Mouse (Mus musculus) thymus, postnatal 10 days (tissue): ENCODE results near the gene Cdh23.

Experiments
- DNase-seq, 2 experiments: peaks; one replicate each; pipeline ENCODE4 v3.0.0; 2021; ENCODE audit warnings: low spot score in 2 of 2

Gene Cdh23

DNA sequence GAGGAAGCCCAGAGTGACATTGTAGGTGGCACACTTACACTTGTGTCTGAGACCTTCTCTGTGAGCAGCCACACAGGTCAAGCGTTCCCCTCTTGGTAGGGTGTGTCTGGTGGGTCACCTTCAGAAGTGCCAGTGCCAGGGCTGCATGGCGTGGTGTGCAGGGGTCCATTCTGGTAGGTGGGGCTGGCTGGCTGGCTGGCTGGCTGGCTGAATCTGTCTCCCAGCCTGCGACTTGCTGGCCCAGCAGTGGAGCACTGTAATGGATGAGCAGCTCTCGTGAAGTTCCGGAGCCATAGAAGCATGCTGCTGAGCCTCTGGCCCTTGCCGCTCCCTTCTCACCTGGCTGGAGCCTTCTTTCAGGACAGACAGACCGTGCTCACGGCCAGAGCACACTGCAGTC, 411.1 kb downstream of the Cdh23 start:
- no peak for DNase-seq

DNA sequence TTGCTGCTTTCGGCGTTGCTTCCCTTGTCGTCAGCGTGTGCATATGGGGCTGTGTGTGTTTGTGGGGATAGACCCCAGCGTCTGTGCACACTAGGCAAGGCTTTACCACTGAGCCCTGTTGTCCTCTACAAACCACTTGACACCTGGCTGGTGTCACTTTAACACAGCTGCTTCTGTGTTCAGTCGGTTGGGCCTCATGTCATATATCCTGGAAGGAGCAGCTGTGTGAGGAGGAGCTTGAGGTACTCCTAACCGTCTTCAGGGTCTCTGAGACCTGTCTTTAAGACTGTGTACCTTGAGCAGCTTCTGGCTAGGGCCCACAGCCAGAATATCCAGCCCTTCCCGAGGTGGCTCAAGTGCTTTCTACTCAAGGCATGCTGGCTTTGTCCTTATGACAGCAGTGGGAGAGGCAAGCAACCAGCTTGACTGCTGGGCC, 411.6 kb downstream of the Cdh23 start:
- DNase-seq, result peak; percentile 75 to 85

DNA sequence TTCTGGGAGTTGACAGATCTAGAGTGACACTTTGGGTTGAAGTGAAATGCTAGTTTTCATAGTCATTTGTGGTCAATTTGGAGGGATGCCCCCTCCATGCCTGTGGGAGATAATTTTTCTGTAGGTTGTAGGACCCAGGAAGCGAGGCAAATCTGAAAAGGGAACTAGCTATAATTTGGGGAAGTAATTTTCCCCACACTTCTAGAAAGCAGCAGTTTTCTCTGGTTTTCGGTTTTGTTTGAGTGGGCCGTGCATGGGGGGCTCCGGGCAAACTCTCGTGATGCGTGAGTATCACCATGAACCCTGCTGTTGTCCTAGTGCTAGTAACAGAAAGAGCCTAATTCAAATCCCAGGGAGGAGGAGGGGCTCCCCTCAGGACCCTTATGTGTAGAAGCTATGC, 412.0 kb downstream of the Cdh23 start:
- DNase-seq, result no peak

DNA sequence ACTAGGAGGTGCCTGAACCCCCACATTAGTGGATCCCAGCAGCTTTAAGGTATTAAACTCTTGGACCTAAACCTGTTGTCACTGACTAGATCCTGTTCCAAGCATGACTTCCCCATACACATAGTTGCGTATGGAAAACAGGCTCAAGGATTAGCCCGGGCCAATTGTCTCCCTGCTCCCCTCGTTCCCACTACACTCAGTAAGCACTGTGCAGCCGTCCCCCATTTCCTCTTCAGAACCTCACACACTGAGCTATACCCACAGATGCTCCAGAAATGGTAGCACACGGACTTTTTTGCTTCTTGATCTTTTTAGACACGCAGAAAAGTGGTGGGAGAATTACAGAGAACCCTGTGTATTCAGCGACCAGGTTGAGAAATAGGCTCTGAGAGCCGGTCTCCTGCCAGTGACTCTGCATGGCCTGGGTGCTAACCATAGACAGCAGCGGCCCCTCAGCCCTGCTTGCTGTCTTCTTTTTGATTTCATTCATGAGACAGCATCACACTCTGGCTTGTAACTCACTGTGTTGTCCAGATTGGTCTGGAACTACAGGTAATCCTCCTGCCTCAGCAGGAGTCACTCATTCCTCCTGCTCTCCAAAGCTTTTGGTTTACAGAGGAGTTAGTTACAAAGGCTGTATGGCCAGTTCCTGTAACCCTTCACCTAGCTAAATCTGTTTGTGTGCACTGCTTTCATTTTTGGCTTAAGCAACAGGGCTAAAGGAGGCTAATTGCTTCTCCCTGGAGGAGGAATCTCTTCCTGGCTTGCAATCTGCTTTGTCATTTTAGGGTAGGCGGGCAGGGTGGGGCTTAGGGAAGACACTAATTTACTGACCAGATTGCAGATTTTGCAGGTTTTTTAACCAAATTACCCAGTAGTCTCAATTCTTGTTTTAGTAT, 413.9 kb downstream of the Cdh23 start:
- DNase-seq, result peak in 1 of 2 experiments; percentile 51

DNA sequence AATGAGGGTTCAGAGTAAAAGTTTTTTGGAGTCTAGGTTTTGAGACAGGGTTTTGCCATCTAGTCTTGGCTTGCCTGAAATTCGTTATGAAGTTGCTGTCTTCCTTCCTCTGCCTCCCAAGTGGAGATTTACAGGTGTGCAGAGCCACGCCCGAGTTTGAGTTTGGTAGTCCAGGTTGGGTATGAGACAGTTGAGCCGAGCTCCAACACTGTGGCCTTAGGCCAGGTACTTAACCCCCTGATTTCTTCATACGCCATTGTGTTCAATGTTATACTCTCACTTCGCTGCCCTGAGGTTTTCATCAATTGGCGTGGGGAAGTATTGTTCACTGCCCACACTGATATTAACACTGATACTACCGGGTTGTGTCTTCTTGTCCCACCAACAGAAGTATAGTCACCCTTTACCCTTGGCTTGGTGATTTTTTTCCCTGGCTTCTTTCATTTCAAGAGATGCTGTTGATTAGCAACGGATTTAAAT, 414.7 kb downstream of the Cdh23 start:
- no peak for DNase-seq

DNA sequence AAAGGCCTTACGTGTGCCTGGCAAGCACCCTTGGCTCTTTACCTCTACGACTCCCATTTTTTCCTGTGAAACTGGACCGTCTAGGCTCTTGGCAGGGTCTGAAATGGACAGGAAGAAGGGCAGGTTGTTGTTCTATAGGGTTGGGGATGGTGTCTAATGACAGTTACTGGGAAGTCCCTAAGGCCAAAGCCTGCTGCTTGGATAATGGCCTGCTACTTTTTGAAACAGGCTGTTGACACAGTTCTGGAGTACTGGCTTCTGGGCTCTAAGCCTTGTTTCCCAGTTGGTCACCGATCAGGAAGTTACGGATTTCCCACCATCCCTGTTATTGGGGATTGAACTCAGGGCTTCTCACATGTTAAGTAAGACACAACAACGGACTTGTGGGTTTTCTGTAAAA, 415.9 kb downstream of the Cdh23 start:
- DNase-seq, result no peak

DNA sequence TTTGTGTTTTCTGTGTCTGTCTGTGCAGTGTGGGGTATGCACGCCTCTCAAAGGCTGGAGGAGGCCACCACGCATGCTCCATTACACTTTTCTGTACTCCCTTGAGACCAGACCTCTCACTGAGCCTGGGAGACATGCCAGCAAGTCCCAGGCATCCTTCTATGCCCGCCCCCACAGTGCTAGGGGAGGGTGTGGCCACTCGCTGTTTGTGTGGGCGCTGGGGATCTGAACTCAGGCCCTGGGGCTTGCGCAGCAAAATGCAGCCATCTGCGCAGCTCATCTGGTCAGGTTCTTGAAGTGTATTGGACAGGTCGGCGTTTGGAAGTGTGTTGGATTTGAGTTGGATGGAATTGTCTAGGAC, 416.4 kb downstream of the Cdh23 start:
- peak in 1 of 2 experiments; percentile 35 for DNase-seq

DNA sequence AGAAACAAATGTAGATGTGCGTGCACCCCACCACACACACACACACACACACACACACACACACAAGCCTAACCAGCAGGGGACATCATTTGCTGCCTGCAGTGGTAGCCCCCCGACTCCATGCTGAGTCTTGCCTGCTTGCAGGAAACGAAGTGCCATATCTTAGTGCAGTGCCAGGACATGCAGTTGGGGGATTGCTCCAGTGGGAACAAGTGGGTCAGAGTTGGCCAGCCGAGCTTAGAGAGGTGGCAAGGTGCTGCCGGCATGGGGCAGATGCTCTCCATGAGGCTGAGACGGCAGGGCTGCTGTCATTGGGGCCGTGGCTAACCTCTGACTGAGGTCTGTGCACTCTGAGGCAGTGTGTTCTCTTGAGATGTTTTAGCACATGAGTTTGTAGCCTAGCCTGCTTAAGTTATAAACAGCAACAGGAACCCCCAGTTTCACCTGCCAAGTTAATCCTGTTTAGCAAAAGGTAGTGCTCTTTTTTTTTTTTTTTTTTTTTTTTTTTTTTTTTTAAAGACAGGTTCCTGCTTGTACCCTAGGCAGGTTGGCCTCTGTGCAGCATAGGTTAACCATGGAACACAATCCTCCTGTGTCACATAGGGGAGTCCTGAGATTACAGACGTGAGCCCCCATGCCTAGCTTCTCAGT, 416.9 kb downstream of the Cdh23 start:
- peak in 1 of 2 experiments; percentile 50 for DNase-seq

DNA sequence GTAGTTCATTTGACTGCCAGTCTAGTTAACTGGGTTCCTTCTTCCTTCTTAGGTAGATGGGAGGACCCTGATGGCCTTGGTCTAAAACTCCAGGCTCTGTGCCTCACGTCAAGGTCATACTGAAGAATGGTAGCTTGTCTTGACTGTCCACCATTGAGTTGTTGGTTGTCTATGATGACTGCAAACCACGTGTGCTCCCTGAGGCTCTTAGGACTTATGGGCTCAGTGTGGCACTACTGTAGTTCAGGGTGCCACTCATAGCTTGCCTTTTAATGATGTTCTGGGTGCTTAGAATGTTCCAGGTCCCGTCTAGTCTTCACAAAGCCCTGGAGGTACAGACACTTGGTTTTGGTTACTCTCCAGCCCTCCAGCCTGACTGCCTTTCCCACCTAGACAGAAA, 417.5 kb downstream of the Cdh23 start:
- no peak for DNase-seq

DNA sequence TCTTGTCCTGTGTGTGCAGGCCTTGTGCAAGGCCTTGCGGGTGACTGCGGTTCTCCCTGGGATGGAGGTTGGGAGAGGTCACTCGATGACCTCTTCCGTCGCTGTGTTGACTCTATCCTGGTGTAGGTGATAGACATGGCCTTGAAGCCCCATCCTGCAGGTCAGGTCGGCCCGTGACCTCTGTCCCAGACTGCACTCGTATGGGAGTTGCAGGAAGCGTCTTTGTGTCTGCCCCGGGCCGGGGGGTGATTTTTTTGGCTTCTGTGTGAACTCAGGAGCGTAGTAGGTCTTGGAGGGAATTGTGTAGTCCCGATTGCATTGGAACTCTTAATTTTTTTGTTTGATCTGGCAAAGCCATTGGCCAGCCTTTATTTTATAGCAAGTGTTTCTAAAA, 418.3 kb downstream of the Cdh23 start:
- DNase-seq, result peak; percentile 44 to 46

DNA sequence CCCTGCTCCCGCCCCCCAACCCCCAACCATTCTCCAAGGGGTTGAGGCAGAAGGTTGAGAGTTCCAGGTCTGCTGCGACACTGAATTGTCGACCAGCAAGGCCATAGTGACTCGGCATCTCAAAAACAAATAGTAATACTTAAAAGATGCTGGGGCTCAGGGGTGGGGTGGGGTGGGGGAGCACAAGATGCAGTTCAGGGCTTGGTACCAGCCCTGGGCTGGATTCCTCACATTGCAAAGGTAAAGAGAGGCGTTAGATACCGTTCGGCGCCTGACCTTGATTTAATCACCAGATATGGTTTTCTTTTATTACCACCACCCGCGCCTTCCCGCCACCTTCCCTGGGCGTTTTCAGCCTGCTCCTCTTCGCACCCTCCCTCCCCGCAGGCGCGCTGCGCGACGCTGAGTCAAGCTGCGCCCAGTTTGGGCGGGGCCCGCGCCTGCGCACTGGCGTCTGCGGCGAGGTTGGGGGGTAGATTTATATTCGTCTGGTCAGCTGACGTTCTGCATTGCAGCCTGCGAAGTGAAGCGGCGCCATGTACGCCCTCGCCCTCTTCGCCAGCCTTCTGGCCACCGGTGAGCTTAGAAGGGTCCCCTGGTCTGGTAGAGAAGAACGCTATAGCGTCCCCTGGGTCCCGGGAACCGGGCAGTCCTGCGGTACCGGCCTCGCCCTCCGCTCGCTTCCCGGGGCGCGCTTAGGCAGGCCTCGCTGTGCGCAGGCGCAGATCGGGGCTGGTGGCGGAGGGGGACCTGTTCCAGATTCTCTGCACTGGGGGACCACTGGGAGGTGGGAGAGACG, 418.9 kb downstream of the Cdh23 start, which contains the start of gene Psap:
TSS of gene Psap (plus strand) at position 421 of the 799 bp plus-strand sequence.
- peak; percentile 91 to 95 for DNase-seq

DNA sequence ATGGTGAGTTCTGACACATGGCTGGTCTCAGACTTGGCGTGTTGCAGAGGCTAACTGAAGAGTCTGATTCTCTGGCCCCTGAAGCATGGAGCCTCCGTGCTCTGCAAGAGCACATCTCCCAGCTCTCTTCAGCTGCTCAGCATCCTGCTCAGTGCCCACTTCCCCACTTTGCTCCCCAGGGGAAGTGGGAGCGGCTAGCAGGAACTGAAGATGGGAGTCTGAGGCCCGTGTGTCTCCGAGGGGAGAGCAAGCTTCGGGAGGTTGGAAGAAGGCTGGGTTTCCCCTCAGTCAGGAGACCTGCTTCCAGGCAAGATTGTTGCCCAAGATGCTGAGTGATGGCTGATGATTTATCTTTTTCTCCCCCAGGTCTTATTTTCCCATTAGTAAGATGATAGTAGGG, 422.9 kb downstream of the Cdh23 start:
- DNase-seq, result no peak

DNA sequence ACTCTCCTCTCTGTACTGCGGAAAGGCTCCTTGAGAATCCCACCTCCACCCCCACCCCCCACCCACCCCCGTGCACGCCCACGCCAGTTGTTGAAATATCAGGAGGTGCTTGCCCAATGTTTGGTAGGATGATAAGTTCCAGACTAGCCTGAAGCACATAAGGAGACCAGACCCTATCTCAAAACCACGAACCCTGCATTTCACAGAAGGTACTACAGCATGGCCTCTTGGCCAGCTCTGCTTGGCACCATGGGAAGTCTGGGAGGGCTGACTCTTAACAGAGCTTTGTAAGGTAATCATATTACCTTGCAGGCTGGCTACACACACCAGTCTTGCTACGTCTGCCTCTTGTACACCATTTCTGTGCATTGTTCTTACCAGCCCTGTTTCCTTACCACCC, 424.0 kb downstream of the Cdh23 start:
- DNase-seq, result no peak

DNA sequence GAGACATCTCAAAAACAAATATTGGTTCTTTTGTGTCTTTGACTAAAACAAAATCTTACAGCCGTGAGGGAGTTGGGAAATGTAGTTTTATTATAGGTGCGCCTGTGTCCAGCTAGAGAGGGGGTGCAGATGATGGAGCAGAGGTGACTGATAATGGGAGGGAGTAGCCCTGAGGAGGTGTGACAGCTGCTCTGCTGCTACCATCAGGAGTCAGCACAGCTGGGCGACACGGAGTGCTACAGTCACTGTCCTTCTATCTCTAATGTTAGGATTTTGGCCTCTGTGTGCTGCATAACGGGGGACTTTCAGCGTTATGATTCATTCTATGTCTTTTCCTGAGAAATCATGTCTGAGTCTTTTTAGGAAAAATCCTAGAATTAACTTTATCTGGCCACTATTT, 425.3 kb downstream of the Cdh23 start:
- no peak for DNase-seq

DNA sequence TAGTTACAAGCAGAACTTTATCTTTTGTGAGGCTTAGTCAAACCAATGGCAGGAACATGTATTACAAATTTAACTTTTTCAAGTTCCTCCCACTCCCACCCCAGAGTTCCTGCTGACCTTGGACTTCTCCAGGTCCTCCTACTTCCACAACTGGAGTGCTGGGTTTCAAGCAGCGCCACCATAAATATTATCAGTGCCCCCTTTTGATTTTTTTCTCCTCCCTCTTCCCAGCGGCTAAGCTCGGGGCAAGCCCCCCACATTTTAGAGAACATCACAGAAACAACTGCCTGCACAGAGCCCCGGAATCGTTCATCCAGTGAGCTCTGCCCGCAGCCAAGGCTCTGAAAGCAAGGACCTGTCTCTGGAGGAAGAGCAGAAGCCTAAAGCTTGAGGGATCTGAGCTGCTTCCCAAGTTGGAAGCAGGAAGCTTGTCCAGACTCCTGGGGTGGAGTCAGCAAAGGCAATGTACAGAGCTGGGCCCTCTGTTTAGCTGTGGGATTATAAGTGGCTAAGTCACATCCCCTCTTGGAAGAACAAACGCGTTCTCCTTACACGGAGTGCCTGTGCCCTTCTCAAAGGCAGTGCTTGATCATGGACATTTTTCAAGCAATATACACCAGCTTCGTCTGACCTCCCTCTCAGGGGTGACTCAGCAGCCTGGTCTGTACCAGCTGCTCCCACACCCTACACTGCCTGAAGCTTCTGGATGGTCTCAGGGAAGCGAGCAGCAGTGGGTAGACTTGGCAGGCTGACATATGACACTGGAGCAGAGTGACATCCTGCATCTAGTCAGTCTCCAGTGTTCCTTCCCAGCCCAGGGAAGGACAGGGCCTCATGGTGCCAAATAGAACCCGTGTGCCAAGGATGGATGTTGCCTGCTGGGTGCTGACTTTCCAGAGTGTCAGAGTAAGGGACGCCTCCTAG, 426.9 kb downstream of the Cdh23 start:
- DNase-seq, result no peak

DNA sequence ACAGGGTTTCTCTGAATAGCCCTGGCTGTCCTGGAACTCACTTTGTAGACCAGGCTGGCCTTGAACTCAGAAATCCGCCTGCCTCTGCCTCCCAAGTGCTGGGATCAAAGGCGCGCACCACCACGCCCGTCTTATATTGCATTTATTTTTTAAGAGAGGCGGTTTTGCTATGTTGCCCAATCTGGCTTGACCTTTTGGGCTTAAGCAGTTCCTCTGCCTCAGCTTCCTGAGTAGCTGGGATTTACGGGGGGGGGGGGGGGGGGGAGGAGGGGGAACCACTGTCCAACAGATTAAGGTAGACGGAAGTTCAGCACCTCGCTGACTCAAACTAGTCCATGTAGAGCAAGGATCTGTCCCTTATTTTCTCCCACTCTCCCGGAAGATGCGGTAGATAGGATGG, 427.6 kb downstream of the Cdh23 start:
- DNase-seq, result no peak

DNA sequence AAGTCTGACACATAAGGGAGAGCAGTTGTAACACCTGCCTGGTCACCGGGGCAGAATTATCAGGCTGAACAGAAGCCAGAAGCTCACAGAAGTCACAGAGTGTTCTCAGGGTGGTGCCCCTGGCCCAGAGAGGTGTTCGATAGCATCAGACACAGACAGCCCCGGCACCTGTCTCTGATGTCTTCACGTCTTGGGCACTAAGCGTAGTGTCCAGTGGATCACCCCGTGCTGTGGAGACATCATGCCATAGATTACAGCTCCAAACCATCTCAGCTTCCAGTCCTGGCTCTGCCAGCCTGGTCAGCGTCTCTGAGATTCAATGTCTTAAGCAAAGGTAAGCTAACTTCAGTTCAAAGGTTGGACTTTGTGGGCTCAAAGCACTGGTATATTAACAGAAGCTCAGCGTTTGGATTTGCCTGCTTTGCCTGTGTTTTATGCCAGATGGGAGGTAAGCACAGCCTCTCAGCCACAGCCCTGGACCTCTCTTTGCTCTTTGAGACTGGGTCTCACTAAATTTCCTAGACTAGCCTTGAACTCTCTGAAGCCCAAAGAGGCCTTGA, 429.4 kb downstream of the Cdh23 start:
- DNase-seq, result no peak

DNA sequence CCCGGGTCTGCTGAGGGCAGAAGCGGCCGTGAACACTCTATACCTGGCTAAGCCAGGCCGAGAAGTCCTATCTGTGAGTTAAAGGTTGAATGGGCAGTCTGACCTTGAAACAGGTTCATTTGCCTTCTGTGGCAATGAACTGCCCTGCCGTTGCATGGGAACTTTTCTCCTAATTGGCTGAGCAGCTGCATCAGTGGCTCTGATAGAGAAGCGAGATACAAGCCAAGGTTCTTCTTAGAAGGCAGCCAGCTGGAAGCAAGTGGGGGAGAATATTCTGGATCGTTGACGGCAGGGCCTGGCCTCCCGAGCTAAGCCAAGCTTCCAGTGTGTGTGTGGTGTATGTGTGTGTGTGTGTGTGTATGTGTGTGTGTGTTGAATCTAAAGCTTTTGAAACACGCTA, 431.0 kb downstream of the Cdh23 start:
- DNase-seq, result no peak

DNA sequence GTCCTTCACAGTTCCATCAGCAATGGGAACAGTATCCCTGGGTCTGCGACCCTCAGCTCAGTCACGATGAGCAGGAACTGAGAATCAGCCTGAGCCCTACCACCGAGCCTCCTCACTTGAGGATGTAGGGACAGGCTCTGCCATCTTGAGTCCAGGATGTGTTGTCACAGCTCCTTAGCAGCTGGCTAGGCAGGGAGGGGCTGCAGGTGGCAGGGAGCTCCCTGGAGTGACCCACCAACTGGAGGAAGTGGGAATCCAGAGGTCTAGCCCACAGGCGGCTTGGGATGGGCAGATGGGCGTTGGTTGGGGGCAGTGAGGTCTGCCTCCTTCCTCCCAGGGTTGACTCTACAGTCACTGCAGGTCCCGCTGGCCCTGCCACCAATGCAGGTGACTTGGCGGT, 432.9 kb downstream of the Cdh23 start:
- no peak for DNase-seq

DNA sequence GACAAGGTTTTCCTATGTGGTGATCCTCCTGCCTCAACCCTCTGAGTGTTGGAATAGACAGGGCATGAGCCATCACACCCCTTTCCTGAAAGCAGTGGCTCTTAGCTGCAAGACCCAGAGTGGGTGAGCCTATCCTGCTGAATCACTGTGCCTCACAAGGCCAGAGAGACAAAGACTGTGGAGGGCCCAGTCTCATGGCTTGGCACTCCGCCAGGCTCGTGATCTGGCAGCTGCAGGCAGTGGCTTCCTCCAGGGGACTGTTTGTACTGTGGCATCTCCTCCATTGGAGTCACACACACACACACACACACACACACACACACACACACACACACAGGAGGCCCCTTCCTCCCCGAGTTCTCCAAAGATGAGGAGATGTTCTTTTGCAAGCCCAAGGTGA, 433.9 kb downstream of the Cdh23 start:
- DNase-seq, result peak; percentile 76 to 79

DNA sequence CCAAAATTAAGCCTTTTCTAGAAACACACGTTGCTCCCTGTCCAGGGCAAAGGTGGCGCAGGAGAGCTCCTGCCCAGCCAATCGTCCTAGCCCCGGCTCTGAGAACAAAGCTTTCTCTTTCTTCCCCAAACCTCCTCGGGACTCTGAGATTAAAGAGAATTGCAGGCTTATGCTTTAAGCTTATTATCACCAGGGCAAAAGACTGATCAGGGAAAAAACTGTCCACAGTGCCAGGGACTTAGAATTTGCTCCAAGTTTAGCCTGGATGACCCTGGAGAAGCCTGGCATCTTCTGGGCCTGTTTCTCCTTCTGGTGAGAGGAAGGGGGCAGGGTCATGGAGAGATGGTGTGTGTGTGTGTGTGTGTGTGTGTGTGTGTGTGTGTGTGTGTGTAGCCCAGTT, 434.8 kb downstream of the Cdh23 start:
- DNase-seq, result no peak
